Mouse (Mus musculus) E14TG2a.4 (cell line): ENCODE results near the gene Zmynd8.
A peak's percentile ranks its signal among the peaks of the same experiment; 100 is the strongest.

Experiments
- H3K27me3 ChIP-seq: 2 replicates; pipeline ENCODE4 v1.6.1; 2014; ENCODE audit warnings: low read length, control low read depth; ENCODE audit not compliant: insufficient read depth
- H3K36me3 ChIP-seq: 2 replicates; pipeline ENCODE4 v1.6.1; 2014; ENCODE audit warnings: low read length, control low read depth; ENCODE audit not compliant: insufficient read depth
- H3K4me1 ChIP-seq: replicated peaks from 2 replicates; pipeline ENCODE4 v1.6.1; 2014; ENCODE audit warnings: low read depth, low read length, control low read depth
- H3K4me3 ChIP-seq: replicated peaks from 2 replicates; pipeline ENCODE4 v1.5.1; 2014; ENCODE audit warnings: mild to moderate bottlenecking, low read length
- H3K9me3 ChIP-seq: 2 replicates; pipeline ENCODE4 v1.6.1; 2014; ENCODE audit warnings: low read length, control low read depth
- CTCF ChIP-seq: conservative IDR thresholded peaks from 2 replicates; pipeline ENCODE4 v1.5.1; 2014; ENCODE audit warnings: low read length
- NANOG ChIP-seq: IDR thresholded peaks from 2 replicates; pipeline ENCODE4 v1.6.1; 2014; ENCODE audit warnings: borderline replicate concordance, low read length, mixed read lengths
- POU5F1 ChIP-seq: IDR thresholded peaks from 2 replicates; pipeline ENCODE4 v1.6.1; 2014; ENCODE audit warnings: low read length, borderline replicate concordance

Zmynd8 gene

GRCm38 (mm10) chr2:165769375-165769948 lies 129.4 kb downstream of the Zmynd8 start:
- Histone ChIP-seq H3K27me3 (peaks cover 73% of the 10 kb centered on the region), H3K36me3 (no peaks in the 10 kb centered on the region), H3K4me1 (peaks cover 7% of the 10 kb centered on the region), H3K4me3 (no peak overlapping the region), H3K9me3 (peaks cover 7% of the 10 kb centered on the region)
- TF ChIP-seq POU5F1 (no peak), NANOG (no peak), CTCF (no peak)

GRCm38 (mm10) chr2:165768805-165769358 lies 129.9 kb downstream of the Zmynd8 start:
- Histone ChIP-seq H3K36me3 (no peaks in the 10 kb centered on the region), H3K27me3 (peaks cover 72% of the 10 kb centered on the region), H3K4me1 (peaks cover 7% of the 10 kb centered on the region), H3K4me3 (no peak overlapping the region), H3K9me3 (0 out of 2 replicates have a peak, but pooled peaks cover under 1% of the 10 kb centered on the region)
- TF ChIP-seq NANOG (no peak), POU5F1 (no peak), CTCF (no peak)

GRCm38 (mm10) chr2:165759421-165759985 lies 139.3 kb downstream of the Zmynd8 start:
- H3K27me3 ChIP-seq = peaks cover 64% of the 10 kb centered on the region
- H3K4me1 ChIP-seq = no peaks in the 10 kb centered on the region
- H3K4me3 ChIP-seq = no peak overlapping the region
- no peaks in the 10 kb centered on the region for H3K9me3 ChIP-seq
- TF ChIP-seq POU5F1 = no peak
- no peak for TF ChIP-seq CTCF
- TF ChIP-seq NANOG = no peak
- no peaks in the 10 kb centered on the region for H3K36me3 ChIP-seq

- H3K36me3 ChIP-seq = no peaks in the 10 kb centered on the region
- no peaks in the 10 kb centered on the region for H3K4me1 ChIP-seq
- H3K27me3 ChIP-seq = peaks cover 64% of the 10 kb centered on the region
- TF ChIP-seq POU5F1 = no peak
- no peak for TF ChIP-seq NANOG
- TF ChIP-seq CTCF = no peak
- no peak overlapping the region for H3K4me3 ChIP-seq
- H3K9me3 ChIP-seq = no peaks in the 10 kb centered on the region
These were observed 140.3 kb downstream of the Zmynd8 start for GRCm38 (mm10) chr2:165758534-165758933.

GRCm38 (mm10) chr2:165757799-165758198 lies 141.0 kb downstream of the Zmynd8 start:
- no peak overlapping the region for H3K4me3 ChIP-seq
- no peaks in the 10 kb centered on the region for H3K36me3 ChIP-seq
- H3K4me1 ChIP-seq = no peaks in the 10 kb centered on the region
- no peaks in the 10 kb centered on the region for H3K9me3 ChIP-seq
- peaks cover 63% of the 10 kb centered on the region for H3K27me3 ChIP-seq
- TF ChIP-seq NANOG = no peak
- TF ChIP-seq POU5F1 = no peak
- no peak for TF ChIP-seq CTCF

GRCm38 (mm10) chr2:165752704-165753103 lies 146.1 kb downstream of the Zmynd8 start:
- TF ChIP-seq POU5F1 = no peak
- no peak for TF ChIP-seq CTCF
- no peak for TF ChIP-seq NANOG
- H3K27me3 ChIP-seq = peaks cover 49% of the 10 kb centered on the region
- H3K4me1 ChIP-seq = peaks cover 17% of the 10 kb centered on the region
- no peaks in the 10 kb centered on the region for H3K9me3 ChIP-seq
- no peaks in the 10 kb centered on the region for H3K36me3 ChIP-seq
- H3K4me3 ChIP-seq = no peak overlapping the region

- TF ChIP-seq POU5F1 (no peak), CTCF (no peak), NANOG (no peak)
- Histone ChIP-seq H3K27me3 (peaks cover 35% of the 10 kb centered on the region), H3K4me1 (peaks cover 21% of the 10 kb centered on the region), H3K9me3 (no peaks in the 10 kb centered on the region), H3K36me3 (no peaks in the 10 kb centered on the region), H3K4me3 (no peak overlapping the region)
These were observed 147.7 kb downstream of the Zmynd8 start for GRCm38 (mm10) chr2:165751068-165751467.

GRCm38 (mm10) chr2:165748426-165748825 lies 150.4 kb downstream of the Zmynd8 start:
- no peaks in the 10 kb centered on the region for H3K9me3 ChIP-seq
- H3K36me3 ChIP-seq = no peaks in the 10 kb centered on the region
- peaks cover 38% of the 10 kb centered on the region for H3K4me1 ChIP-seq
- TF ChIP-seq CTCF (no peak), POU5F1 (no peak), NANOG (no peak)
- H3K27me3 ChIP-seq = peaks cover 19% of the 10 kb centered on the region
- H3K4me3 ChIP-seq = peak overlapping the region; percentile 7; the same call in 1 of the 2 replicates

GRCm38 (mm10) chr2:165747975-165748374 lies 150.8 kb downstream of the Zmynd8 start:
- Histone ChIP-seq H3K9me3 (no peaks in the 10 kb centered on the region), H3K36me3 (no peaks in the 10 kb centered on the region), H3K27me3 (peaks cover 19% of the 10 kb centered on the region), H3K4me3 (no peak overlapping the region; the same call in 1 of the 2 replicates), H3K4me1 (peaks cover 43% of the 10 kb centered on the region)
- TF ChIP-seq NANOG (no peak), POU5F1 (no peak), CTCF (no peak)
